Mouse (Mus musculus): ENCODE measurements at regions not wholly inside any gene's neighbourhood (a gene's known extent, or its start where the extent isn't known, plus 50 kb on each side); places are given as distances from the start of the nearest gene placed in this dataset.

- peak; percentile 0 for DNase-seq (ENCODE audit: low read depth)
Observed at GRCm38 (mm10) chrX:58620403-58620802, 288.8 kb upstream of the 4930550L24Rik start.

Measured in c-Kit-positive CD71-negative TER-119-negative erythroid progenitor cells, embryonic 14.5 days (primary cell).